36 mouse cellular contexts compared by ENCODE assay signal in the genomic region with DNA sequence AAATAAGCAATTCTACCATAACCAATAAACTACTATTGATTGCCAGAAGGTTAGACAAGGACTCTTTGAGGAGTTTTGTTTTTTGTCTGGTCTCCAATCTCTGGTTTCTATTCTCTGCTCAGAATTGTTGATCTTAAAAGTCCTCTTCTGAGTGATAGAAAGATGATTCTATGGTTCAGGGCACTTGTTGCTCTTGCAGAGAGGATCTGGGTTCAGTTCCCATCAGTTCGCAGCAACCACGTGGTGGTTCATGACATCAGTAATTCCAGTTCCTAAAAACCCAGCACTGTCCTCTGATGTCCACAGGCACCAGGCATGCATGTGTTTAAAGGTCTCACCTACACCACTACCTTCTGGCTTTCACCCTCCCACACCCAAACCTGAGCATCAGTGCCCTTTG. TPM values are rescaled to one million over a fixed set of nuclear protein-coding genes. Genes with fewer than 3 reads are reported as not detected.
"Had no signal": no experiment of that assay in that cellular context is flagged by ENCODE, and none has a peak within 500 bp of the region (broad histone marks: within the 10 kb centered on the region; RNA-seq: fewer than 3 reads in every experiment).

No protein-coding gene starts in this region.

- H3K36me3 ChIP-seq: embryonic facial prominence, embryonic 10.5 days; embryonic facial prominence, embryonic 12.5 days; embryonic facial prominence, embryonic 13.5 days; embryonic facial prominence, embryonic 15.5 days; forebrain, embryonic 10.5 days; forebrain, embryonic 12.5 days; forebrain, embryonic 15.5 days had no signal

- H3K4me3 ChIP-seq: embryonic facial prominence, embryonic 10.5 days; embryonic facial prominence, embryonic 12.5 days; embryonic facial prominence, embryonic 13.5 days; embryonic facial prominence, embryonic 15.5 days; erythroblast, embryonic 14.5 days; forebrain, embryonic 10.5 days; forebrain, embryonic 12.5 days; forebrain, embryonic 13.5 days; forebrain, embryonic 15.5 days; gastrocnemius, adult 2 months; heart, adult 2 months had no signal

- DNase-seq: cerebellum, adult 8-10 months; cerebellum, adult 9-10 months; cerebellum, adult 9-11 months; cerebellum, postnatal 10 days; cerebellum, postnatal 14 days; cerebellum, postnatal 25 days; cerebellum, postnatal 36 days; embryo, embryonic 11 days; forebrain, postnatal 0 days; gastrocnemius, adult 2 months; gastrocnemius, postnatal 10 days; gastrocnemius, postnatal 14 days; gastrocnemius, postnatal 25 days; gastrocnemius, postnatal 36 days; heart, adult 11 months; heart, adult 18-20 months; heart, adult 2 months had no signal

- H3K27me3 ChIP-seq: embryonic facial prominence, embryonic 12.5 days; embryonic facial prominence, embryonic 13.5 days; embryonic facial prominence, embryonic 15.5 days; forebrain, embryonic 12.5 days; forebrain, embryonic 13.5 days; forebrain, embryonic 15.5 days had no signal

- ATAC-seq: forebrain, embryonic 13.5 days; forebrain, embryonic 14.5 days; forebrain, embryonic 15.5 days; forebrain, embryonic 16.5 days; forebrain, postnatal 0 days had no signal

- H3K27ac ChIP-seq: embryonic facial prominence, embryonic 10.5 days; embryonic facial prominence, embryonic 12.5 days; embryonic facial prominence, embryonic 13.5 days; embryonic facial prominence, embryonic 15.5 days; forebrain, embryonic 10.5 days; forebrain, embryonic 12.5 days; forebrain, embryonic 13.5 days; forebrain, embryonic 15.5 days; gastrocnemius, adult 2 months; heart, adult 2 months had no signal

- H3K4me1 ChIP-seq: embryonic facial prominence, embryonic 10.5 days; embryonic facial prominence, embryonic 12.5 days; forebrain, embryonic 10.5 days; forebrain, embryonic 12.5 days; forebrain, embryonic 13.5 days; forebrain, embryonic 15.5 days had no signal

- H3K4me2 ChIP-seq: embryonic facial prominence, embryonic 12.5 days; embryonic facial prominence, embryonic 13.5 days; embryonic facial prominence, embryonic 15.5 days; forebrain, embryonic 12.5 days; forebrain, embryonic 13.5 days; forebrain, embryonic 15.5 days had no signal

- H3K9ac ChIP-seq: embryonic facial prominence, embryonic 12.5 days; embryonic facial prominence, embryonic 13.5 days; embryonic facial prominence, embryonic 15.5 days; forebrain, embryonic 12.5 days; forebrain, embryonic 13.5 days; forebrain, embryonic 15.5 days; forebrain, postnatal 0 days had no signal

- H3K9me3 ChIP-seq: embryonic facial prominence, embryonic 10.5 days; embryonic facial prominence, embryonic 12.5 days; embryonic facial prominence, embryonic 13.5 days; embryonic facial prominence, embryonic 15.5 days; forebrain, embryonic 10.5 days; forebrain, embryonic 12.5 days; forebrain, embryonic 13.5 days; forebrain, embryonic 15.5 days had no signal

RNA-seq across cellular contexts. Expression of gene Ninj2, which starts 8.2 kb away (rescaled TPM):
- total RNA-seq: common myeloid progenitor, adult 5-6 weeks; forebrain, postnatal 0 days; gastrocnemius, adult 18-20 months; gastrocnemius, adult 2 months; gastrocnemius, adult 8-10 months; gastrocnemius, postnatal 10 days; gastrocnemius, postnatal 14 days; gastrocnemius, postnatal 25 days; gastrocnemius, postnatal 36 days; gastrocnemius, postnatal 4 days; granulocyte monocyte progenitor cell, adult 5-6 weeks; heart, adult 18-20 months; heart, adult 2 months; heart, adult 8-10 months had no signal
- polyA plus RNA-seq: embryonic facial prominence, embryonic 10.5 days; embryonic facial prominence, embryonic 11.5 days; embryonic facial prominence, embryonic 12.5 days; embryonic facial prominence, embryonic 13.5 days; embryonic facial prominence, embryonic 15.5 days; erythroblast, embryonic 14.5 days; forebrain, embryonic 10.5 days; forebrain, embryonic 11.5 days; forebrain, embryonic 12.5 days; forebrain, embryonic 13.5 days; forebrain, embryonic 14.5 days; forebrain, embryonic 15.5 days; forebrain, embryonic 16.5 days; forebrain, postnatal 0 days; heart, adult 2 months had no signal
